Mouse (Mus musculus): ENCODE data around the gene Fam72a.

- TF ChIP-seq MYOG (IDR thresholded peaks at IDR 0.05; ENCODE audit: control insufficient read depth, extremely low read depth, insufficient read length) (no peak), CTCF (IDR thresholded peaks at IDR 0.05; ENCODE audit: control insufficient read depth, insufficient read depth, insufficient read length) (no peak), MYOD1 (IDR thresholded peaks at IDR 0.05; ENCODE audit: control insufficient read depth, insufficient read length, low read depth) (no peak)
These were observed 55.9 kb downstream of the Fam72a start for GRCm38 (mm10) chr1:131583598-131583997.

All from C2C12 (cell line).